Mouse (Mus musculus) heart, postnatal 14 days (tissue): Measurements from ENCODE around the gene Fmnl2. TPM values are rescaled to one million over a fixed set of nuclear protein-coding genes. Genes with fewer than 3 reads are reported as not detected.

Experiments
- DNase-seq, 2 experiments: peaks; one replicate each; pipeline ENCODE4 v3.0.0; 2021 to 2022
- intact Hi-C: fragments of 180-260 bp; cut with DNase I; formaldehyde crosslinking; loops from one replicate; pipeline ENCODE4 v1.15.1; 2025
- long read RNA-seq, 2 experiments: library from polyadenylated mRNA; stranded (forward); transcript quantifications; one replicate each; pipeline ENCODE4 v2.0.0; 2021
- total RNA-seq, 2 experiments: library from RNA; stranded (reverse); gene quantifications; 2 replicates each; pipeline ENCODE4 v1.2.3; 2021

Fmnl2 gene
- total RNA-seq = 1 to 10 TPM; 7.5 TPM
- long read RNA-seq, experiment 1, partial matches to known transcripts = 0 of 1 reads
- long read RNA-seq, experiment 1, other reads (novel, unspliced or antisense) = 1 of 1 reads
- long read RNA-seq, experiment 2 = 0 reads

DNA sequence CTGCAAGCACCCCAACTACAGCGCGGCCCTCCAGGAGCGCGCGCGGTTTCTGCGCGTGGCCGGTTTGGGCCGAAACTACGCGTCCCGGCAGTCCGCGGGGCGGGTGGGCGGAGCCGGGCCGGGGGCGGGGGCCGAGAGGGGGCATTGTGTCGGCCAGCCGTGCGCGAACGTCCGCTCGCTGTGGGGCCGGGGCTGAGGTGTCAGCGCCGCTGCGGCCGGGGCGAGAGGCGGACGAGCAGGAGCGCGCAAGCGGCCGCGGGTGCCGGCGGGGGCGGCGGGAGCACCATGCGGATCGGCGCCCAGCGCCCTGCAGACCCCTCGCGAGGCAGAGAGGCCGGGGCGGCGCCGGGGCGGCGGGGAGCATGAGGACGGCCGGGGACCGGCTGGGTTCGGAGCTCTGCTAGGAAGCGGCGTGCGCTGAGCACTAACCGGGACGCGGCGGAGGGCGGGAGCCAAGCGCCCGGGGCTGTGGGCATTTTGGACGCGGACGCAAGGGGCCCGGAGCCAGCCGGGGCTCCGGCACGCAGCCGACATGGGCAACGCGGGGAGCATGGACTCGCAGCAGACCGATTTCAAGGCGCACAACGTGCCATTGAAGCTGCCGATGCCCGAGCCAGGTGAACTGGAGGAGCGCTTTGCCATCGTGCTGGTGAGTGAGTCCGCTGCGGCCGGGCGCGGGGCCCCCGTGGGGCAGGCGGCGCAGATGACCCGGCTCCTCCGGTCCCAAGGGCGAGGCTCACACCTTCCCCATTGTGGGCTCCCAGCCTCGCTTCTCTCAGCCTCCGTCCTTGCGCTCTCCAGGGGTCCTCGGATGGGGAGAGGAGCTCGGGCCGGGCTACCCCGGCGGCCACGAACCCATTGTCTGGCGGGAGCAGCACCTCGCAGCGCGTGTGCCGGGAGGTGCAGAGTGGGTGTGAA is at the start of gene Fmnl2:
Gene Fmnl2, plus strand, starts transcription at position 250 of the 918 bp plus-strand sequence.
- peak; percentile 83 to 88 for DNase-seq
- intact Hi-C loops = loop anchor here (2.0 to 5.0 kb wide), 3 partner anchors 96 to 229 kb away; no protein-coding TSS in a partner anchor

GRCm38 (mm10) chr2:52809988-52810387 is 47.7 kb upstream of the Fmnl2 start:
- no peak for DNase-seq
- intact Hi-C loops = no loop called here

DNA sequence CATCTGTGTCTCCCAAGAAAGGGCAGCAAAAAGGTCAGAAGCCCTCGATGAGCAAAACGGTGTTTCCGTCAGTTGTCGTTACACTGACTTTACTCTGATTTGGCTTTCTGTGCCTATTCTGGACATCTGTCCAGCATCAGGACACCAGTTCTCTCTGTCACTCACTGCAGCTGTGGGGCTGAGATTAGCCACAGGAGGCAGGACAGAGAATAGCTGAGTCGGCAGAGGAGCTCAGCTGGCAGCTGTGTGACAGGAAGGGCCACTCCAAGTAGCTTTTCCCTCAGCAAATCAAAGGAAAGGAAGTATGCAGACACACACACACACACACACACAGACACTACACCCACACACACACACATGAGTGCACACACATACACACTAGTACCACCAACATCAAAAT is 46.0 kb upstream of the Fmnl2 start:
- peak; percentile 19 to 25 for DNase-seq
- intact Hi-C loops = no loop called here

DNA sequence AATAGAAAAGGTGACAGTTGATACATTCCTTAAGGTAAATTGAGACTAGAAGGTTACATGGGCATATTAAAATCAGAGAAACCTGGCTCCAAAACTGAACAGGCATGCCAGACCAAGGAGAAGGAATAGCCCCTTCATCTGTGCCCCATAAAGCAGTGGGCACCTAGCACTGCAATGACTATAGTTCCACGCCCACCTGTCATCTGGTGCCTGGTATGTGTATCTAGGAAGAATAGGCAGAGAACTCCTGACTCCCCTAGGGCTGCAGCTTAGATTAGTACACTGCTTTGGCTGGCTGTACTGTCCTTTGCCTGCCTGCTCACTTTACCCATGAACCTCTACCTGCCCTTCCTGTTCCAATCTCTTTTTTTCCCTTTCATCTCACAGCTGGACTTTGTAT is 40.3 kb upstream of the Fmnl2 start:
- intact Hi-C loops = no loop called here
- DNase-seq = no peak

DNA sequence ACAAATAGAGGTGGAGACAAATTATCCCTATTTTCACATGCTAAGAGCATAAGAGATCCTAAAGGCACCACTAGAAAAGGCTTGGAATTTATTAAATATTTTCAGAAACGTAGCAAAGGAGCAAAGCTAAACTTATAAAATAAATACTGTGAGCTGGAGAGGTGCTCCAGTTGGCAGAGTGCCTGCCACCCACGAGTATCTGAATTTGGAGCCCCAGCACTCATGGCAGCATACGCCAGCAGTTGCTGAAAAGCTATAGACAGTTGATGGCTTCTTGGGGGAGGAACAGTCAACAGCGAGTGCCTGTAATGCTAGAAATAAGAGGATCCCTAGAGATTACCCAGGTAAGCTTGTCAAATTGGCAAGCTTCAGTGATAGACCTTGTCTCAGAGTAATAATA is 38.7 kb upstream of the Fmnl2 start:
- intact Hi-C loops = no loop called here
- DNase-seq = no peak

GRCm38 (mm10) chr2:52822214-52822613 is 35.4 kb upstream of the Fmnl2 start:
- intact Hi-C loops = no loop called here
- no peak for DNase-seq

- intact Hi-C loops = no loop called here
- DNase-seq = no peak
Measured at GRCm38 (mm10) chr2:52828077-52828476, 29.6 kb upstream of the Fmnl2 start.

DNA sequence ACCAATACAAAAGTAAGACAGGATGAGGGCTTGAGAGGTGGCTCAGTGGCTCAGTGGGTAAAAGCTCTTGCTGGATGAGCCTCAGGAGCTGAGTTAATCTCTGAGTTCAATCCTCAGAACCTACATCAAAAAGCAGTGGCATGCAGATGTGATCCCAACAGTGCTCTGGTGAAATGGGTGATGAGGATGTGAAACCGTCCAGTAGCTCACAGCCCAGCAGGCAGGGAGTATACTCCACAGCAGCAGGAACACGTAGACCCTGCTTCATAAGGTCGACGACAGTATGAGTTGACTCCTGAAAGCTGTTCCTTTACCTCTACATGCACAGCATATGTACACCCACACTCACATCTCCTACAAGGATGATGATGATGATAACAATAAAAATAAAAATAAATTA is 27.1 kb upstream of the Fmnl2 start:
- no peak for DNase-seq
- intact Hi-C loops = no loop called here

DNA sequence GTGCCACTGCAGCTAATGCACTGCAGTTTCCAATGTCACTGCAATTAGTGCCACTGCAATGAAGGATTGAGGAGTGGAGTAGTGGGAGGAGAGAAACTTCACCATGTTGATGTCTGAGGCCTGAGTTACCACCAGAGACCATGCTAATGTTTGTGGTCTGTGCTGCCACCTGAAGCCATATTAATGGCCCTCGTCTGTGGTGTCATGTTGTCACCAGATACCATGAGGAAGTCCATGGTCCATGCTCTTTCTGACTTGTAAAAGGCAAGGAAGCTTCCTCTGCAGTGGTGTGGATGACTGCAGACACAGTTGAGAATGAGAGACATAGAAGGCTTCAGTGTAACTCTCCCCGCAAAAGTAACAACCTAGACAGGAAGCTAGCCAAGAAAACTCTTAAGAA is 26.1 kb upstream of the Fmnl2 start:
- DNase-seq = no peak
- intact Hi-C loops = no loop called here

DNA sequence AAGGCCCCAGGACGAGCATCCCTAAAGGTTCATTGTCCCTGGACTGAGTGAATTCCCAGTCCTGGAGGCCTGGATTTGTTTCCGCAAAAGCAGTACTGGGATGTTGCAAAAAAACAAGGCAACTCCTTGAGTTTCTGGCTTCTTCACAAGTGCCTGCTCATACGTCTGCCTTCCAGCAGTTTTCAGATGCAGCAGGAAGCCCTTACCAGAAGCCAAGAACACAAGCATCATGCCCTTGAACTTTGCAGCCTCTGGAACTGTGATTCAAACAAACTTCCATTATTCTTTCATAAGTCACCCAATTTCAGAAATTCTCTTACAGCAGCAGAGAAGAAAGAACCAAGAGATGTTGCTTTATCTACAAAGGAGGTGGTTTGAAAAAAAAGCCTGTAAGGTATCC is 21.9 kb upstream of the Fmnl2 start:
- intact Hi-C loops = no loop called here
- DNase-seq = no peak

- no peak for DNase-seq
- intact Hi-C loops = no loop called here
Measured at GRCm38 (mm10) chr2:52839074-52839473, 18.6 kb upstream of the Fmnl2 start.

- intact Hi-C loops = no loop called here
- DNase-seq = no peak
Measured at GRCm38 (mm10) chr2:52839868-52840267, 17.8 kb upstream of the Fmnl2 start.

GRCm38 (mm10) chr2:52843861-52844260 is 13.8 kb upstream of the Fmnl2 start:
- intact Hi-C loops = no loop called here

DNA sequence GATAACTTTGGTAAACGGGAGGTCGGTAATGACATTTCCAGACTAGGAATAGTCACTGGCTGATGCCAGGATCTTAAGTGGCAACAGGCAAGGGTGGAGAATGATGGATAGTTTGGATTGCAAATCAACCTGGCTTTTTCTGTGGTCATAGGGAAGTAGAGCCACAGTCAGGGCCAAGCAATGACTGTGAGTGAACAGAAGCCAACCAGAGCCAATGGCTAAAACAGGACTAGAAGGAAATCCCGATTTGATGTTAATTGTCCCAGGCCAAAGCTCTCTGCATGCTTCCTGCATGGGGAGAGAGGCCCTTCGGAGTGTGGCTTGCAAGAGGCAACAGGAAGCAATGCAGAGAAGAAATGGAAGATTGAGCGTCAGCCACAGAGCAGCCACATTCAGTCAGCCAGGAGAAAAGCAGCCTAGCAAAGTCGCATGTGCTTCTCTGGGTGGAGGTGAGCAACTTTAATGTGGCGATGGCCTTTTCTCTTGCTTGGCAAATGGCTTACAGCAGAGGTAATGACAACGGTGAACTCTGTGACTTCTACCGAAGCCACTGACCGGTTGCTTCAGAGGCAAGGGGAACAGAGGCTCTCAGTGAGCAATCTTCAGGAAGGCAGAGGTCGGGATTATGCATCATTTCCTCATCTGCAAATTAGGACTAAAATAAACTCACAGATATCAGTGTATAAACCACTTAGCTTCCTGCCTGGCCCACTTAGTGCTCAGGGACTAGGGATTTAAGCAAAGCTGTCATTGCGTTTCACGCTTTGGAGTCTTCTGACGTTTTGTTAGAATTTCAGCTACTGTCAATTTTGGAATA is 12.5 kb upstream of the Fmnl2 start:
- DNase-seq = no peak
- intact Hi-C loops = no loop called here

More at GRCm38 (mm10) chr2:52843861-52844260, 13.8 kb upstream of the Fmnl2 start:
- no peak for DNase-seq

GRCm38 (mm10) chr2:52846506-52846905 is 11.2 kb upstream of the Fmnl2 start:
- DNase-seq = no peak
- intact Hi-C loops = no loop called here

DNA sequence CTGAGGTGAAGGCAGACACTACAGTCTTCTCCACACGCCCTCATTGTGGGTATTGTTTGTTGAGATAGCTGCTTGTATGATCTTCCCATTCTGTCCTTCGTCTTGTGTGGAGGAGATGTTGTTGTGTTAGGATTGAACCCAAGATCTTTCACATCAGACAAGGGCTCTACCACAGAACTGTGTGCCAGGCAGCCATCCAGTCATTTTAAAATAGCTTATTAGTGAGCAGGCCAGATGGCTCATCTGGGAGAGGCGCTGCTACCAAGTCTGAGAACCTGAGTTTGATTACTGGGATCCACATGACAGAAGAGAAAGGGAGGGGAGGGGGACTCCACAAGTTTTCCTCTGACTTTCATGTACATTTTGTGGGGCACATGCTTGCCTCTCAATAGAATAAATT is 8.6 kb upstream of the Fmnl2 start:
- intact Hi-C loops = no loop called here
- DNase-seq = no peak

DNA sequence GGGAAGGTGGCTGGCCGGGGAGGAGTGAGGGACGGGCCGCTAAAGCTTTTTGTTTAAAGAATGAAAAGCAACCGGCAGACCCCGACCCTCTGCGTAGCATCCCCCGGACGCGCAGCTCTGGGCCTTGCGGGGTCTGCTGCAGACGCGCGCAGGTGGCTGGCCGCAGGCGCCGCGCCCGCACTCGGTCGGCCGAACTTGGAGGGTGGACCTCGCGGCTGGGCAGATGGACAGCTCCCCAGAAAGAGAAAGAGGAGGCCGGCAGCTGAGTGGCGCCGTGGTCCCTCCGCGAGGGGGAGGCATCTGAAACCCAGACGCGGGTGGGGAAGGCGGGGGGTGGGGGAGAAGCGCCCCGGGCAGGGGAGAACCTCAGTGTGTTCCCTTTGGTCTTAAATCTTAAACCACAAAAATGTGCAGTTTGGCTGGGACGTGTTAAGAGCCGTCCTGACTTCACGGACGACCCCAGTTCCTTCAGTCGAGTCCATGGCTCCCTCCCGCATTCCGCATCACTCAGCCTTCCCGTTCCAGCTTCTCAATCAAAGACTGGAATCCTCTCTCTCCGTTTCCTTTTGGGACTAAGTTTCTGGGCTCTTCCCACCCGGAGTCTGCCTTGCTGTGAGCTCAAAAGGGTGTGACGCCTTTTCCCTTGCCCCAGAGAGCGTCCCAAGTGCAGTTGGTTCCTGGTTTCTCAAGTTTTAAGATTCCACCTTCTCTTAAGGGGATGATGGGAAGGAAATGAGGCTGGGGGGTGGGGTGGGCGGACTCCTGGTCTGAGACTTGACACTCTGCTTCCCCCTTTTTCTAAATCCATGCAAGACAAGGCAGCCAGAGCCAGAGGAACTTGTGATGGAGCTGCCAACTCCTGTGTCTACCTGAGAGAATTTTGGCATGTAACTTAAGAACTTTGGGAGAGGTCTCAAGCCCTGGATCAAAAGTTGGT is 1.1 kb downstream of the Fmnl2 start:
- intact Hi-C loops = loop anchor here (2.0 to 5.0 kb wide), 3 partner anchors 96 to 229 kb away; no protein-coding TSS in a partner anchor
- DNase-seq = peak; percentile 56 to 60

DNA sequence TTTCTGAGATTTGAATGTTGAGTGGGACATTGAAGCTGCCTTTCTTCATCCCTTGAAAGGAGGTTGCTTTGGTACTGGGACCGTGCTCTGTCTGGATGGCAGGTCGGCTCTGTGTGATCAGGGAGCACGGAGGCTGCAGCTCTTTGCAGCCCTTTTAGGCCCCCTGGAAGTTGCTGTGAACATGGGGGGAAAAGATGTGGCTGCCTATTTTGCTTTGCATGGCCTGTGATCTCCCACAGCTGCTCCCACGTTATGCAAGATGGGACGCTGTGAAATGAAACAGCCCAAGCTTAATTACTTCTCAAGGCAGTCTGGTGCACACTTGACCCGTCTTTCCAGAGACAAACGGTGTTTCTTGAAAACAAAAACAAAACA is 1.8 kb downstream of the Fmnl2 start:
- no peak for DNase-seq

GRCm38 (mm10) chr2:52860111-52860775 is 2.6 kb downstream of the Fmnl2 start:
- DNase-seq = no peak
- intact Hi-C loops = no loop called here

More for the DNA sequence above, 1.8 kb downstream of the Fmnl2 start:
- intact Hi-C loops = loop anchor here (2.0 to 5.0 kb wide), 3 partner anchors 97 to 228 kb away; no protein-coding TSS in a partner anchor
